Mouse (Mus musculus) forelimb bud, embryonic 11.5 days (tissue): ENCODE results near the gene Dner.
"Not testable (repeated sequence)": the region's sequence is repeated elsewhere in the genome, so short reads cannot be mapped to it uniquely, and the experiment has no call there.

Experiments used
- DNase-seq: peaks from one replicate; pipeline ENCODE4 v3.0.0-alpha.2; 2012; ENCODE audit warnings: low read depth, low spot score

The Dner gene

DNA sequence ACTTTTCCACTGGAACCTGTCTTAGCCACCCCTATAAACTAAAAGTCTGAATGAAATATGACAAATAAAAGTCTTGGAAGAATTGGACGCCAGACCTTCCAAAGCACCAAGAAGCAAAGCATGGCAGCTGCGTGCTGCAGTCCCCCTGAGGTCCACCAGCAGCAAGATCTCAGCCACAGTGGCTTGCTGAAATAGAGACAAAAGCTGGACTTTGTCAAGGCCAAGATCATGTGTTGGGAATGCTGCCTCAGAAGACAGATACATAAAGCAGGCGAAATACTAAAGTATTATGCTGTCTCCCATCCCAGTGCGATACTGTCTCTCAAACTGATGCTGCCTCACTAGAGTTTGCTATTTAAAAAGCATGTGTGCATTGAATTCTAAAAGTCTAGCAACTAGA lies 296.9 kb downstream of the Dner start:
- DNase-seq, result no peak

DNA sequence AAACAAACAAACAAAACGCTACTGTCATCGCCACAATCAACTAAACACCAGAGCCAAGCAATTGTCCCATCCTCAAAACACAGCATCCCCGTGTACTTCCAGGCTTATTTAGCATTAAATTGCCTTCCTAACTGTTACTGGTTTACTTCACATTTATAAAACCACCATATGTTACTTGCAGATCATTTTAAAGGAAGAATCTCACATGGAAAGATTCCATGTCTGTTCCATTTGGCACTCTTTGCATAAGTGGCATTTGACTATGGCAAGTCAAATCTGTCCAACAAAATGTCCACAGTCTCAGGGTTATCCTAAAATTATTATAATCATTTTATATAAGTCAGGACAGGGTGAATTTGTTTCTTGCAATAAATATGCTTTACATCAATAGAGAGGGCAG lies 299.2 kb downstream of the Dner start:
- no peak for DNase-seq

DNA sequence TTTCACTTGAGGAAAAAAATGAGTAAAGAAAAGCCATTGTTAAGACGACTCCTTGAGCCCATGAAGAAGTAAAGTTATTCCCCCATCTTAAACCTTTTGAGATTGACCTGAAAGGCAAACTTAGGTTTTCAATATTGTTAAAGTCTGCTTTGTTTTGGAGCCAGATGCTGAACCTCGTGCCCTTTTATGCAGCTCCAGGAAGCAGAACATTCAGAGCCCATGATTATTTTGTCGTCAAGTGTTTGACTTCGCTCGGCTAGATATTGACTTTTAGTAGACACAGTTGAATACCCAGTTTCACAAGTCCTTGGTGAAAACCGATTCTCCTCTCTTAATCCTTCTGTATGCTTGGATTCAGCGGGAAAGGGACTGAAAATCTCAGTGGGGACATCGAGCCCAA lies 300.1 kb downstream of the Dner start:
- DNase-seq, result no peak

DNA sequence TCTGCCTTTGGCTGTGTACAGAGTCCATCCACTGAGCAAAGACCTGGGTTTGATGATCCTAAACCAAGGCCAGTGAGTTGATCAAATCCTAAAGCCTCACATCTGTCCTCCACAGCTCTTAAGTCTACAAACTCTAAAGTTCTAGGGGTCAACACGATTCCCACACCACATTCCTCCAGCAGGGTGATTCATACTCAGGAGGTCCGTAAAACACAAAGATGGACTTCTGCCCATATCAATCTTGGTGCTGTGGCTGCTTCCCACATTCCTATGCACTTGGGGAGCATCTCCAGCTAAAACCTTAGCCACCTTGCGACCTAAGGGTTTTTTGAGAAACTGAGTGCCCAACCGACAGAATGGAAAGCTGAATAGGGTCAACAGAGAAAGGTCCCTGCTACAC lies 305.1 kb downstream of the Dner start:
- no peak for DNase-seq

DNA sequence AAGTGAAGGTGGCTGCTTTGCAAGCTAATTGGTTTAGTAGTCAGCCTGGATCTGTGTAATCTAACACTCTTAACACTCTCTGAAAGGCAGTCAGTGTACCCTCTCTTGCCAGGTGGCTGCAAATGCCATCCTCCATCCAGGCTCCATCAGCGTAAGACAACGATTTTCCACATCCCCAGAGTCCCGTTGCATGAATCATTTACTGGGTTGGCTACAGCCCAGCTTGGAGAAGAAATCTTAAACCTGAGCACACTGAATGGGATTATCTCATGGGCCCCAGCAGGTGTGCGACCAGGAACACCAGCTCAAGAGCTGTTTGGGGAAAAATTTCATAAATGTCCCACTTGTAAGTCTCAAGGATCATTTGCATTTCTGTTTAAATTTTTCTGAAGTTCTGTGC lies 308.4 kb downstream of the Dner start:
- DNase-seq, result no peak

DNA sequence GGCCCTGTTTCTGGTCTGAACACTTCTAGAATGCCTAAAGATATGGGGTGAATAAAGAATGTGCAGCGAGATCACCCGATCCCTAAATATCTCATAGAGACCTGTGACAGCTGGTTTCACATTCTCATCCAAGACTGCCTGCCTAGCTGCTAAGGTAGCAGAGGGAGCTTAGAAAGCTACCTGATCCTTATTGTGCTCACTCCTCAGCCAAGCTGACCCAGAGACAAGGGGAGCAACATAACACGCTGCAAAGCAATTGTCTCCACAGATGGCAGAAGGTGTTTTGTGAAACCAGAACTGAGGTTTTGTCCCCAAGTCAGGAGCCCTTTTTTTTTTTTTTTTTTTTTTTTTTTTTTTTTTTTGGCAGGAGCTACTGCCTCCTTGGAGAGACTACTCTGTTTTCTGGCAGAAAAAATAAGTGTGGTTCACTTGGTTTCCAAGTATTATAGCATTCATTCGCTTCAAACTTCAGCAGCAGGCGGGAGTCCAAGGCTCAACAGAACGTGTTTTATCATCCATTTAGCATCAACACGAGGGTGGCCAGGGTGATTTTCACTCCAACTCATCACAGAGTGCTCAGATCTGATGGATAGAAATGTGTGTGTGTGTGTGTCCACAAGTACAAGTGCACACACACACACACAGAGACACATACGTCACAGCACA lies 309.4 kb downstream of the Dner start:
- no peak for DNase-seq

DNA sequence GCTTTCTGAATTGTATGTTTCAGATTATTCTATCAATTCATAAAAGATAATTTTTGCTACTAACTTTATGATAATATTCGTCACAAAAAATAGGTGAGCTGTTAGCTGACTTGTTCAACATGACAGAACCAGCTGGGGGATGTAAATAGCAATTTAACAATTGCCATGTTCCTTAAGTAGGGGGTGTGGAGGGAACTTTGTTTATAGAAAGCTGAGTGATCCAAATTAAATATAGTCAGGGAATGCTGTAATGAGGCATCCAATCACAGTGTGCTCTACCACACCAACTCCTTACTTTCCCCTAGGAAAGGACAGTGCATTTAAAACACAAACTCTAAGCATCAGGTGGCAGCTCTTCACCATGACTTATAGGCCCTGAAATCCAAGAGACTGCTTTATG lies 313.3 kb downstream of the Dner start:
- DNase-seq, result no peak

DNA sequence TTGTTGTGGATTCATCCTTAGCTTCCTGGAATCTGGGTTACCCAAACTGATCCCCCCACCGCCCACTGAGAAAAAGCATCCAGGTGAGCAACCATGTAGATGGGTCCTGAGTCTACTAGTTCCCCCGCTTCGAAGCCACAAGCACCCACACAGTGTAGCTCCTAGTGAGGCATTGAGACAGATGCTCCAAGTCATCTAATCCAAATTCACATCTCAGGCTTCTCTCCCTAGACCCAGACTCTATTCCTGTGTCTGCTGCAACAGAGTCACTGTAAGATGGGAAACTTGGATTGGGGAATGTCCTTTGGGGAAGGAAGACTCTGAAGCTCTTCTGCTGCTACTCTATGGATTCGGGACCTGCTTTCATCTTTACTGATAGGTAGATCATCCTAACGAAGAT lies 314.0 kb downstream of the Dner start:
- DNase-seq, result no peak

DNA sequence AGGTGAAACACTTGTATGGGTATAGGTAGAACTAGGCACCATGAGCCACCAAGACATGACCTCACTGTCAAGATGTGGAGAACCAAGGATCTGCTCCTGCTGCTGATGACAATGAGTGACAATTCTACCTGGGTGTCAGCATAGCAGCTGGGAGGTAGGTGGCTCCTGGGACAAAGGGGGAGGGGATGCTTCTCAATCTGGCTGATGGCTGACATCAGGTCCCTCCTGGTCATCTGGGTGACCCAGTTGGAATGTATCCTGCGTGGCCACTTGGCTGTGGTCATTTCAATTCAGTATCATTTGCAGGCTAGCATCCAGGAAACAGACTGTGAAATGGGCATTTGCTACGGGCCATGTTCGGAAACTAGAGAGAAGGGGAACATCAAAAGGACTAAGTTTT lies 315.1 kb downstream of the Dner start:
- no peak for DNase-seq

DNA sequence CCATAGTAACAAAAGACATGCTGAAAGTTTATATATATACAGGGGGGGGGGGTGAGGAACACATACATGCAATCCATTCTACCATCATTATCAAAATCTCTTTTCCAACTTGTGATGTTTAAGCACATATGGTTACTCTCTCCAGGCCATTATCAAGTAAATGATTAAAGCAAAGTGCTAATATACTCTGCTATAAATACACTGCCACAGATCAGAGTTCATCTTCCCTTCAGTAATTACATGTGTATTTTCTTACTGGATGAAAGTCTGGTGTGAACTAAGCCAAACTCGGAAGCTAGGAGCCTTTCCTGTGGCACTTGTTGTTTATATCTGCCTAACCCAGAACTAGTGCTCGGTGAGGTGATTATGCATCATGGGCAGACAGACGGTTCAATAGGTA lies 328.3 kb downstream of the Dner start:
- DNase-seq, result no peak

DNA sequence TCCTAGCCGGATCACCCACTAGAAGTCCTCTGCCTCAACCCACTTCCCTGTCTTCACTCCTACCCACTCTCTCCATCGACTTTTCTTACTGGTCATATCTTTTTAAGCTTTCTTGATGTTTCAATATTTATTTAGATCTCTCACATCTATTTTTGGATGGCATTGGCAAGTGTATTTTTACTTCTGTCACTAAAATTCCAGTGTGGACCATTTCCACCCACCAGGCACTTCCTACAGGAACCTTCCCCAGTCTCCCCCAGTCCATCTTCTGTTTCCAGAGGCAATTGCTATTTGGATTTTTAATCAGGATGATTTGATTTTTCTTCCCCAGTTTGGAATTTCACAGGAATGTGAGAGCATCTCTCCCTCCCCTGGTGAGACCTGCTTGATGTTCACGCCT lies 329.5 kb downstream of the Dner start:
- DNase-seq, result no peak

DNA sequence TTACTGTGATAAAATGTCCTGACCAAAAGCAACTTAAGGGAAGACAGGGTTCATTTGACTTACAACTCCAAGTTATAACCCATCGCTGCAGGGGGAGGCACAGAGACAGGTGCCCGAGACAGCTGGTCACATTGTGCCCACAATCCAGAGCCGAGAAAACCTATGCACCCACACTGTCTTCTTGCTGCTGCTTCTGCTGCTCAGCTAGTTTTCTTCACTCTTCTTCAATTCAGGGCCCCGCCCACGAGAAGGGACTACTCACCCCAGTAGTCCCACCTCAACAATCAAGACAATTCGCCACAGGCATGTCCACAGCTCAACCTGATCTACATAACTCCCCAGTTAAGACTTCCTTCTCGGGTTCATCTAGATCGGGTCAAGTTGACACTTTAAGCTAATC lies 332.1 kb downstream of the Dner start, which contains the start of gene Pid1:
TSS of gene Pid1 (minus strand) at position 214 of the 400 bp plus-strand sequence.
- no peak for DNase-seq

DNA sequence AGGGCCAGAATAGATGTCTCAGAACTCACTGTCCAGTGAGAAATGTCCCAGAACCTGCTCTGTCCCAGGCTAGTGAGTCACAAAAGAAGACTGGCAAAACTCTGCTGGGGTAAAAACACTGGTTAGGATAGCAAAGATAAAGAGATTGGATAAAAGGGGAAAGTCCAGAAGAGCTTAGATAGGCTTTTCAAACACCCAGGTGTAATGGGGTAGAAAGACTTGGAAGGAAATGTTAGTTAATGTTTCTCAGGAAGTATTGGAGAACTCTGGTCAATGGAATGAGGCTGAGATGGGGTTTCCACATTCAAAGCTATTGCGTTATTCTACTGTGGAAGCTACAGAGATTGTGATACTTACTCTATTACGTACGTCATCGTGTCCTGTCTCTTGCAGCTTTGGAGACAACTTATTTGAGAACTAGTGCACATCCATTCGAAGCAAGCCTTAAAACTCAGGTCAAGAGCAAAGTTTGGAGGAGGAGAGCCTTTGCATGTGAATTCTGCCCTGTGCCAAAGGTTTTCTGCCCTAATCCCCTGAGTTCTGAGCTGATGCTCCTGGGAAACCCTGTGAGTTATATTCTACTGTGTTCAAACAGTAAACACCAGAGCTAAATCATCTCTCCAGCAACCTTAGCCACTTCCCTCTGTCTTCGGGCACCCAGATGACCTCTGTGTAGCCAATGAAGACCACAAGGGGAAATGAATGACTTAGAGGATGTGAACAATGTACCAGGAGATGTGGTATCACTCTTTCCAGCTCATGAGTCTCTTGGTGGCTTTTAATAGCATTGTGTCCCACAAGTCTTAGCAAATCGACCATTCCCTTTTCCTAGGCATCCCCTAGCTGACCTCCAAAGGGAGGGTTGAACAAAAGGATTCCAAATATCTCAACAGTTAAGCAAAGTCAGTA lies 333.1 kb downstream of the Dner start:
- no peak for DNase-seq

DNA sequence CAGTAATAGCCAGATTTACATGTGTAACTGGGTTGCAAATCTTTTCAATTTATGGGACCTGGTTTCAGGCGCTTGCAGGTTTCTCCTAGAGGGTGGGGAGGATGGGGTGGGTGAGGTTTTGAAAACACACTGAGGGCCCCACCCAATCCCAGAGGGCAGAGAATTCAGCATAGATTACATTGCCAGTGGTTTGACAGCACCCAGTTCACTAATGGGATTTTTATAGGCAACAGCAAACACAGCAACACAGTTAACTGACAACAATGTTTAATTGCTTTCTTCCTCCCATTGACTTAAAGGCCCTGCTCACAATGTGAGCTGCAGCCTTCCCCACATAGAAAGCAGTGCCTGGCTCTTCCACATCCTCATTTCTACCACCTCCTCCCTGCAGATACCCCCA lies 333.8 kb downstream of the Dner start:
- DNase-seq, result no peak

DNA sequence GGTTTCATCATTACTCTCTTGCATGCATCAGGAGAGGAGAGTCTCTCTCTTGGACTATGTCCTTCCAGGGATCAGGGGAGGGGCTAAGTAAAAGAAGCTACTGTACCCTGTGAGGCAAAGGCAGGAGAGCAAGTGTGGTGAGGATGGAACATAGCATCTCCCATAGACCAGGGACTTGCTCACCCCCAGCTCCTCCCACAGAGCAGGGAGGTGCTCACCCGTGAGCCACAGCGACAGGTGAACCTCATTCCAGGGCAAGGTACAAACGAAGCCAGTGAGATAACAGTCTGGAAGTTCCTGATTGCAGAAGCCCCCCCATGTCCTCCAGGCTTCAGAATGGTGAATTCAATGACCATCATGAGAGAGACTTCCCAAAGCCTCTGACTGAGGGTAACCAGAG lies 334.6 kb downstream of the Dner start:
- no peak for DNase-seq

DNA sequence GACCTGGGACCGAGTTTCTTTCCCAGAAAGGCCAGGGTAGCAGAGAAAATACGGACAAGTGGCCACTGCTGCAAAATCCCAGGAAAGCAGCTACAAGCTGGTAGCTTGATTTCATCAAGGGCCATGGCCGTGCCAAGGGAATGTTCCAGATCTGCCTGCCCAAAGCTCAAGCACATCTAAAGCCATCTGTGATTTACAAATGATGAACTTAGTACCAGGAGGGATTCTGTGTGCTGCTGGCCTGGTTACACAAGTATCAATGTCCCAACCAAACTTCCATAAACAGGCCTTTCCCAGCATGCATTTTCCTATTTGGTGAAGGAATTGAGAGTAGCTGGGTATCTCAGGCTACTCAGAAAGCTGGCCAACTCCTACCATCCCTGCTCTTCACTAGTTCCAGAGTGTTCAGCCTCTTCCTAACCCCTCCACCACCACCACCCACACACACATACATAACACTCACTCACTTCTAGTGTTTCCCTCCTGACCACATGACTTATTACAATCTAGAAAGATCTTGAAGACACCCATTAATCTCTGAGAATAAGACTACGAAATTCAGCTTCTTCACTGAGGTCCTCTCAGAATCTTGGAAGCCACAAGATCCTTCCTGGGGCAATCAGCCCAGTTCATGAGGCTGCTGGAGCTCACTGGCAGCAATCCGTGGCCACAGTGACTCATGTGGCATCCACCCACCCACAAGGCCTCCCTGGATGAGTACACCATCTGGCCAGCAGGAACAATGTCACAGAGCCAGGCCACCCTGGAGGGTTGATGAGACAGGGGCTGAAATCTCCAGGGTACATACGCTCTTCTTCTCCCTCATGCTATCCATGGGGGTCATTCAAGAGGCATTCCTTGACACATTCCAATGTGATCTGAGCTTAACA lies 336.2 kb downstream of the Dner start:
- no peak for DNase-seq

DNA sequence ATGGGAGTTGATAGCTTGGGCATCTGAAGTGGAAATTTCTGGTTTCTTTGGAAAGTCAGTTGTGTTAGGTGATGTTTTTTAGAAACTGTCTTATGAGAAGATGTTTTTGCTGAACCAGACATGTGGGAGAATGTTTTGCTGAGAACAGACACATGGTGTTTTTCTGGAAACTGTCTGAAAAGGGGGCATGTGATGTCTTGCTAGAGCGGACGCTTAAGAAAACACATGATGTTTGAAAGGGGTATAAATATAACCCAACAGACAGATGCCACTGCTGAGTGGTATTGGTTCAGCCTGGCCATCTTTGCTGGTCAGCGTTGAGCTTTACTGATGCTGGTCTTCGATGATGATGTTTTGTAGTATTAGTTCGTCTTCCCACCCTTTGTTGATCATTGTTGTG lies 338.8 kb downstream of the Dner start:
- DNase-seq, result no peak

DNA sequence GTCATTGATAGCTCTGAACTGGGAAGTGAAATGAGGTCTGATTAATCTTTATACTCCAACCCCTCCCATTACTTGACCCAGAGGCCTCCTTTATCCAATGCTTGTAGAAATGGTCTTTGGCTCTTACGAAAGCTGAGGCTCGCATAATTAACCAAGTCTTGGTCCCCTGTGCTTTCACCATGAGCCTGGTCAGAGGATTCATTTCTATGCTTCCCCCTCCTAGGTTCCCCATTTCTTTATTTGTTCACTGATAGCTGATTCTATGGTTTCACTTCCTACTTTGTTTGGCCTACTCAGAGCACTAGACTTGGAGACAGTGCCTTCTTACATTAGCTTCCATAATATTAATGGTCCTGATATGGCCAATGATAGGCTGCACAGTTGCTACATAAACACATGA lies 345.8 kb downstream of the Dner start:
- DNase-seq, result no peak

DNA sequence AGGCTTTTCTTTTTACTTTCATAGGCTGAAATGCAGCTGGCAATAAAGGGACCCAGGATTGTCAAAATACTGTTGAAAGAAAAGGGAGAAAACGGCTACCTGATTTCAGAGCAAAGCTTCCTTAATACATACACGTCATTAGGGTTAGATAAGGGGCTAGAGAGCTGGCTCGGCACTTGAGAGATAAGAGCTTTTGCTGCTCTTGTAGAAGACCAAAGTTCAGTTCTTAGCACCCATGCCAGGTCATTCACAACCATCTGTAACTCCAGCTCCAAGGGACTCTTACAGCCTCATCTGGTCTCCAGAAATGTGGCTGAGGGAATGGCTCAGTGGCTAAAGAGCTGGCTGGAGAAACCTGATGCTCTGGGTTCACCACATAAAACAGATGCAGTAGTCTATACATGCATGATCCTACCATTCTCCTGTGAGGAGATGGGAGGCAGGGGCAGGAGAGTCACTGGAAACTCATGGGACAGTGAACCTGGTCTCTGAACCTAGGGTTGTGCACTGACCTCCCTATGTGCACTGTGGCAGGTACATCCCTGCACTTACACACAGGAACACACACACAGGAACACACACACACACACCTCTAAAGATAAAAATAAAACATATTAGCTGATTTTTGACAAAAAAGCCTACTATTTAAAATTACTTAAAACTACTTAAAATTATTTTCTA lies 348.1 kb downstream of the Dner start:
- no peak for DNase-seq

DNA sequence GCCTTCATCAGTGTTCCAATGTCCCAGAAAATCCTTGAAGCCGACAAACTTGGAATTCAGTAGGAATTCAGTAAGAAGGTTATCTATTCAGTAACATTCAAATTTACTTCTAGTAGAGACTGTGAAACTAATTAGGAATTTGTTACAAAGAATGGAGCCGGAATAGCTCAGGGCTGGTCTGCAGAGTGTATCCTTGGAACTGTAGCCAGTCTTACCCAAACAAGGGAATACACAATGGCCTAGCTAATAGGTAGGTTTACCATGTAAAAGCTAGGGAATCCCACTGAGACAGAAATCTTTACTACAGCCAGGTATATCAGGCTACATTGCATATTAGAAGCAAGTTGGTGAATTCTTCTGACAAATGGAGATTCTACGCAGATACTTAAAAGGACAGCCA lies 363.2 kb downstream of the Dner start:
- DNase-seq, result not testable (repeated sequence)

DNA sequence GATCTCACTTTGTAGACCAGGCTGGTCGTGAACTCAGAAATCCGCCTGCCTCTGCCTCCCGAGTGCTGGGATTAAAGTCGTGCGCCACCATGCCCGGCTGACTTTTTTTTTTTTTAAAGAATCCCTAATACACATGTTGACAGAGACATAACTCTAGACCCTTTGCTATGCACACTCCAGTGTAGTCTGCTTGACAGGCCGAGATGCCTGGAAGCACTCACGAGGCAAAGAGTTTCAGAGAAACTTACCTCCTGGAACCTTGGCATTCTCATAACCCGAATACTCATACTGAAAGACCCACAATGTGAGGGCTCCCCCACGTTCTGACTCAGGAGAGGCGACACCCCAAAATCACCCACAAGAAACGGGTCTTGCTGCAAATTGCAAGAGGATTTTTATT lies 364.2 kb downstream of the Dner start:
- not testable (repeated sequence) for DNase-seq

DNA sequence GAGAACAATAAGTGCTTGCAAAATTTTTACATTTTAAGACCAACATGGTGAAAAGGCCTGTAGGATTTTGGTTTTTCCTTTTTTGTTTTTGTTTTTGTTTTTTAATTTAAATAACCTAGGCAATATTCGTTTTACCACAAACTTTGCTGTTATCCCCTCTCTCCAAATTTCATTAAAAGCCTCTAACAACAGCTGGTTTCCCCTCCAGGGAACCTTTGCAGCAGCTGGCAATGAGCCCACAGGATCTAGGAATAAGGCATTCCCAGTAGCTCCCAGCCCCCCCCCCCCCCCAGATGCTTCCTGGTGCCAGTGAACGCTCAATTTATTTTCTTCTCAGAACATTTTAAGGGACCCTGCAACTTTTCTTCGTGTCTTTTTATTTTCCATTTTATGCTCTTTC lies 370.7 kb downstream of the Dner start:
- DNase-seq, result no peak
